Mouse (Mus musculus): ENCODE results near the gene Ltbp4. TPM values are rescaled to one million over a fixed set of nuclear protein-coding genes. Genes with fewer than 3 reads are reported as not detected.
A peak's percentile ranks its signal among the peaks of the same experiment; 100 is the strongest.

Gene Ltbp4
- total and polyA plus RNA-seq, 2 experiments from 2014 or later: 13.6 to 44.3 TPM

- no peak for TF ChIP-seq CTCF (IDR thresholded peaks at IDR 0.05)
Observed at GRCm38 (mm10) chr7:27276021-27276420, 61.5 kb downstream of the Ltbp4 start.

GRCm38 (mm10) chr7:27274916-27275315 is 62.6 kb downstream of the Ltbp4 start:
- no peaks in the 10 kb centered on the region for H3K9me3 ChIP-seq (ENCODE audit: low read length)
- WGBS: 93% methylated on average over 4 of the region's 4 CpGs
- ATAC-seq (ENCODE audit: low FRiP score) (no peak), DNase-seq (ENCODE audit: low spot score) (no peak)
- H3K4me3 ChIP-seq (ENCODE audit: low read depth, low read length): no peak overlapping the region
- H3K4me1 ChIP-seq (ENCODE audit: insufficient read depth, low read length): no peaks in the 10 kb centered on the region
- H3K27me3 ChIP-seq (ENCODE audit: insufficient read depth, low read length): no peaks in the 10 kb centered on the region
- no peak for TF ChIP-seq CTCF (IDR thresholded peaks at IDR 0.05)
- peaks cover 80% of the 10 kb centered on the region for H3K36me3 ChIP-seq (ENCODE audit: insufficient read depth, low read length)
- no peak overlapping the region for H3K4me2 ChIP-seq (ENCODE audit: low read depth, low read length, poor library complexity, severe bottlenecking)
- H3K9ac ChIP-seq (replicated peaks; ENCODE audit: low read length, poor library complexity, severe bottlenecking): no peak overlapping the region
- H3K27ac ChIP-seq (ENCODE audit: low read depth, low read length): no peak overlapping the region

More at GRCm38 (mm10) chr7:27276021-27276420, 61.5 kb downstream of the Ltbp4 start:
- Histone ChIP-seq H3K4me2 (ENCODE audit: low read depth, low read length, poor library complexity, severe bottlenecking) (no peak overlapping the region), H3K9ac (replicated peaks; ENCODE audit: low read length, poor library complexity, severe bottlenecking) (no peak overlapping the region), H3K9me3 (ENCODE audit: low read length) (no peaks in the 10 kb centered on the region), H3K4me3 (ENCODE audit: low read depth, low read length) (no peak overlapping the region), H3K36me3 (ENCODE audit: insufficient read depth, low read length) (peaks cover 79% of the 10 kb centered on the region), H3K27ac (ENCODE audit: low read depth, low read length) (no peak overlapping the region), H3K27me3 (ENCODE audit: insufficient read depth, low read length) (no peaks in the 10 kb centered on the region), H3K4me1 (ENCODE audit: insufficient read depth, low read length) (no peaks in the 10 kb centered on the region)
- DNase-seq (ENCODE audit: low spot score) (no peak), ATAC-seq (ENCODE audit: low FRiP score) (no peak)
- WGBS: 78% methylated on average over 7 of the region's 7 CpGs

- H3K4me2 ChIP-seq (ENCODE audit: low read depth, low read length, poor library complexity, severe bottlenecking): no peak overlapping the region
- ATAC-seq (ENCODE audit: low FRiP score): peak; percentile 25
- DNase-seq (ENCODE audit: low spot score): no peak
- no peaks in the 10 kb centered on the region for H3K9me3 ChIP-seq (ENCODE audit: low read length)
- no peaks in the 10 kb centered on the region for H3K27me3 ChIP-seq (ENCODE audit: insufficient read depth, low read length)
- 68% methylated on average over 32 of the region's 32 CpGs for WGBS
- no peak overlapping the region for H3K27ac ChIP-seq (ENCODE audit: low read depth, low read length)
- H3K36me3 ChIP-seq (ENCODE audit: insufficient read depth, low read length): peaks cover 77% of the 10 kb centered on the region
- peak; percentile 63 for TF ChIP-seq CTCF (IDR thresholded peaks at IDR 0.05)
- no peak overlapping the region for H3K4me3 ChIP-seq (ENCODE audit: low read depth, low read length)
- H3K9ac ChIP-seq (replicated peaks; ENCODE audit: low read length, poor library complexity, severe bottlenecking): no peak overlapping the region
- no peaks in the 10 kb centered on the region for H3K4me1 ChIP-seq (ENCODE audit: insufficient read depth, low read length)
Observed at GRCm38 (mm10) chr7:27273739-27274351, 63.6 kb downstream of the Ltbp4 start.

- H3K27ac ChIP-seq (ENCODE audit: low read depth, low read length): no peak overlapping the region
- no peaks in the 10 kb centered on the region for H3K27me3 ChIP-seq (ENCODE audit: insufficient read depth, low read length)
- 89% methylated on average over 8 of the region's 8 CpGs for WGBS
- no peak overlapping the region for H3K4me3 ChIP-seq (ENCODE audit: low read depth, low read length)
- peak; percentile 38 for TF ChIP-seq CTCF (IDR thresholded peaks at IDR 0.05)
- ATAC-seq (ENCODE audit: low FRiP score) (no peak), DNase-seq (ENCODE audit: low spot score) (no peak)
- no peaks in the 10 kb centered on the region for H3K9me3 ChIP-seq (ENCODE audit: low read length)
- H3K9ac ChIP-seq (replicated peaks; ENCODE audit: low read length, poor library complexity, severe bottlenecking): no peak overlapping the region
- H3K4me1 ChIP-seq (ENCODE audit: insufficient read depth, low read length): no peaks in the 10 kb centered on the region
- peaks cover 73% of the 10 kb centered on the region for H3K36me3 ChIP-seq (ENCODE audit: insufficient read depth, low read length)
- no peak overlapping the region for H3K4me2 ChIP-seq (ENCODE audit: low read depth, low read length, poor library complexity, severe bottlenecking)
Observed at GRCm38 (mm10) chr7:27271423-27271822, 66.1 kb downstream of the Ltbp4 start.

GRCm38 (mm10) chr7:27266515-27267128 is 70.9 kb downstream of the Ltbp4 start:
- Histone ChIP-seq H3K4me2 (ENCODE audit: low read depth, low read length, poor library complexity, severe bottlenecking) (no peak overlapping the region), H3K4me1 (ENCODE audit: insufficient read depth, low read length) (no peaks in the 10 kb centered on the region), H3K36me3 (ENCODE audit: insufficient read depth, low read length) (peaks cover 58% of the 10 kb centered on the region), H3K27me3 (ENCODE audit: insufficient read depth, low read length) (no peaks in the 10 kb centered on the region), H3K9me3 (ENCODE audit: low read length) (no peaks in the 10 kb centered on the region), H3K27ac (ENCODE audit: low read depth, low read length) (no peak overlapping the region), H3K4me3 (ENCODE audit: low read depth, low read length) (no peak overlapping the region), H3K9ac (replicated peaks; ENCODE audit: low read length, poor library complexity, severe bottlenecking) (no peak overlapping the region)
- DNase-seq (ENCODE audit: low spot score) (no peak), ATAC-seq (ENCODE audit: low FRiP score) (no peak)
- no peak for TF ChIP-seq CTCF (IDR thresholded peaks at IDR 0.05)
- WGBS: 79% methylated on average over 20 of the region's 20 CpGs

GRCm38 (mm10) chr7:27264761-27265160 is 72.7 kb downstream of the Ltbp4 start:
- Histone ChIP-seq H3K27ac (ENCODE audit: low read depth, low read length) (no peak overlapping the region), H3K4me2 (ENCODE audit: low read depth, low read length, poor library complexity, severe bottlenecking) (no peak overlapping the region), H3K27me3 (ENCODE audit: insufficient read depth, low read length) (no peaks in the 10 kb centered on the region), H3K9ac (replicated peaks; ENCODE audit: low read length, poor library complexity, severe bottlenecking) (no peak overlapping the region), H3K36me3 (ENCODE audit: insufficient read depth, low read length) (peaks cover 42% of the 10 kb centered on the region), H3K4me3 (ENCODE audit: low read depth, low read length) (no peak overlapping the region), H3K4me1 (ENCODE audit: insufficient read depth, low read length) (peaks cover 8% of the 10 kb centered on the region; the same call in 1 of the 2 replicates), H3K9me3 (ENCODE audit: low read length) (no peaks in the 10 kb centered on the region)
- ATAC-seq (ENCODE audit: low FRiP score) (no peak), DNase-seq (ENCODE audit: low spot score) (no peak)
- WGBS: 93% methylated on average over 12 of the region's 12 CpGs
- TF ChIP-seq CTCF (IDR thresholded peaks at IDR 0.05): no peak

All from midbrain, postnatal 0 days (tissue).